Mouse (Mus musculus) stomach, postnatal 0 days (tissue): ENCODE data around the gene Fam50a.

Experiments
- CTCF ChIP-seq: IDR thresholded peaks from 2 replicates; pipeline ENCODE4 v1.5.1; 2016; ENCODE audit warnings: antibody characterized with exemption, low read depth, mild to moderate bottlenecking, moderate library complexity
- EP300 ChIP-seq: optimal IDR thresholded peaks from 2 replicates; pipeline ENCODE3; 2016; ENCODE audit warnings: antibody characterized with exemption

DNA sequence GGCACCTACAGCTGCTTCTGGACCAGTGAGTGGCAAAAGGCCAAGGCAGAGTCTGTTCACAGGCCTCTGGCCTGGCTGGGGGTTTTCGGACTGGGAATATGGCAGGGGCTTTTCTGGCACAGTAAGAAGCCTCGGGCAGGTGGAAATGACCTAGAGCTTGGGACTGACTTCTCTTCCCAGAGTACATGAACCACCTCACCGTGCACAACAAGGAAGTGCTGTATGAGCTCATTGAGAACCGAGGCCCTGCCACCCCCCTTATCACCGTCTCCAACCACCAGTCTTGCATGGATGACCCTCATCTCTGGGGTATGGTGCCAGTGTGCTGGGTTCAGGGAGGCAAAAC lies 29.8 kb upstream of the Fam50a start:
- no peak for TF ChIP-seq EP300
- no peak for TF ChIP-seq CTCF
